In the genomic region with DNA sequence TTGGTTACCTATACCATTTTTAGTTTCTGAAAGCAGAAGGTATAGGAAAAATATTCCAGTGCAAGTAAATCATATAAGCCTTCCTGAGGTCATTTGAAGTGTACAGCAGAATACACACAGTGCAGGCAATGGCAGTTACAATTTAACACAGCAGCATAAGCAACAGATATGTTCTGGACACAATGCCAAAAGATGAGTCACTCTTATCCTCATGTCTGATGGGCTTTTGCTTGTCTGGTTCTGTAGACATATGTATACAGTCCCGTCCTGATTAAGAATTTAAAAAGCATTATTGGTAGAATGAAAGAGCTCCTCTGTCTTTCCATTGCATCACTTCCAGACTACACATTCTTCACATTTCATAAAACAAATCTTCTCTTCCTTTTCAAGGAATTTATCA, we compare ENCODE assay signal across 23 mouse cellular contexts.
DNase-seq lines count a peak whose midpoint lies in the region; ATAC-seq and TF ChIP-seq lines count a peak whose summit lies in the region.
"Had no signal": no experiment of that assay in that cellular context is flagged by ENCODE, and none has a peak within 500 bp of the region (broad histone marks: within the 10 kb centered on the region; RNA-seq: fewer than 3 reads in every experiment).

No protein-coding gene starts in this region.

- no peak for TF ChIP-seq CTCF in heart, postnatal 0 days (IDR thresholded peaks at IDR 0.05; ENCODE audit: low read depth)
- no peak for TF ChIP-seq CTCF in lung, postnatal 0 days (IDR thresholded peaks at IDR 0.05)
- TF ChIP-seq CTCF in brain, embryonic 14.5 days (IDR thresholded peaks at IDR 0.05; ENCODE audit: borderline replicate concordance, extremely low read depth, insufficient read depth, insufficient read length): no peak

- H3K27me3 ChIP-seq in heart, postnatal 0 days (ENCODE audit: control insufficient read depth, insufficient read depth, low read length): no peaks in the 10 kb centered on the region
- H3K27me3 ChIP-seq in lung, postnatal 0 days (replicated peaks; ENCODE audit: insufficient read depth, low read length): no peaks in the 10 kb centered on the region
- H3K27me3 ChIP-seq: embryonic facial prominence, embryonic 13.5 days had no signal

- no peak overlapping the region for H3K9ac ChIP-seq in heart, postnatal 0 days (replicated peaks; ENCODE audit: low read depth, low read length)
- no peak overlapping the region for H3K9ac ChIP-seq in lung, postnatal 0 days (replicated peaks; ENCODE audit: low read depth)
- H3K9ac ChIP-seq: embryonic facial prominence, embryonic 13.5 days had no signal

- peak; percentile 16 for DNase-seq in heart, postnatal 0 days (ENCODE audit: low spot score)
- no peak for DNase-seq in heart, adult 8-10 months (ENCODE audit: low spot score)
- peak; percentile 64 for DNase-seq in lung, postnatal 0 days (ENCODE audit: low spot score)
- no peak for DNase-seq in lung, postnatal 36 days
- peak; percentile 6 for DNase-seq in brain, embryonic 14.5 days (ENCODE audit: low read depth)
- no peak for DNase-seq in cerebellum, postnatal 25 days
- DNase-seq: adrenal gland, adult 2 months; B cell, adult 2 months; cerebellum, adult 9-11 months; gastrocnemius, postnatal 14 days; heart, adult 18-20 months; kidney, adult 2 months; kidney, postnatal 14 days; layer of hippocampus, postnatal 36 days; liver; lung, postnatal 4 days; retina, postnatal 1 day; thymus, postnatal 4 days had no signal

- no peak overlapping the region for H3K4me2 ChIP-seq in heart, postnatal 0 days (ENCODE audit: low read depth, low read length)
- no peak overlapping the region for H3K4me2 ChIP-seq in lung, postnatal 0 days (replicated peaks; ENCODE audit: low read depth, low read length)
- H3K4me2 ChIP-seq: embryonic facial prominence, embryonic 13.5 days had no signal

- WGBS in heart, postnatal 0 days: 22% methylated on average over 1 of the region's 1 CpGs
- 22% methylated on average over 1 of the region's 1 CpGs for WGBS in lung, postnatal 0 days

- no peak for TF ChIP-seq EP300 in heart, postnatal 0 days (IDR thresholded peaks at IDR 0.05; ENCODE audit: low read depth)
- no peak for TF ChIP-seq EP300 in lung, postnatal 0 days (IDR thresholded peaks at IDR 0.05)

- no peak for TF ChIP-seq POLR2A in brain, embryonic 14.5 days (IDR thresholded peaks at IDR 0.05; ENCODE audit: borderline replicate concordance, extremely low read depth, insufficient read depth, insufficient read length, poor library complexity, severe bottlenecking)

- H3K4me1 ChIP-seq in heart, postnatal 0 days (ENCODE audit: control insufficient read depth, insufficient read depth): no peaks in the 10 kb centered on the region
- H3K4me1 ChIP-seq in lung, postnatal 0 days (ENCODE audit: insufficient read depth, low read depth, low read length): no peaks in the 10 kb centered on the region
- H3K4me1 ChIP-seq: embryonic facial prominence, embryonic 13.5 days had no signal

- no peaks in the 10 kb centered on the region for H3K9me3 ChIP-seq in heart, postnatal 0 days (replicated peaks; ENCODE audit: control insufficient read depth, low read length)
- no peaks in the 10 kb centered on the region for H3K9me3 ChIP-seq in lung, postnatal 0 days (ENCODE audit: low read length)
- H3K9me3 ChIP-seq: embryonic facial prominence, embryonic 13.5 days; midbrain, embryonic 10.5 days had no signal

- H3K27ac ChIP-seq in heart, postnatal 0 days (ENCODE audit: low read depth): no peak overlapping the region
- H3K27ac ChIP-seq in lung, postnatal 0 days (ENCODE audit: low read length): no peak overlapping the region
- H3K27ac ChIP-seq: embryonic facial prominence, embryonic 13.5 days; layer of hippocampus, adult 2 months; midbrain, embryonic 10.5 days had no signal

- ATAC-seq in heart, postnatal 0 days (ENCODE audit: insufficient read depth, low read depth): peak; percentile 39
- ATAC-seq in lung, postnatal 0 days: peak; percentile 48
- no peak for ATAC-seq in megakaryocyte, adult 5-6 weeks (ENCODE audit: poor library complexity, severe bottlenecking)
- ATAC-seq: hindbrain, embryonic 16.5 days had no signal

- no peak overlapping the region for H3K4me3 ChIP-seq in heart, postnatal 0 days (ENCODE audit: low read depth, low read length)
- H3K4me3 ChIP-seq in lung, postnatal 0 days (ENCODE audit: low read depth, low read length): no peak overlapping the region
- H3K4me3 ChIP-seq: embryonic facial prominence, embryonic 13.5 days; layer of hippocampus, adult 2 months; midbrain, embryonic 10.5 days had no signal

- H3K36me3 ChIP-seq in heart, postnatal 0 days (replicated peaks; ENCODE audit: control insufficient read depth, insufficient read depth, low read length): no peaks in the 10 kb centered on the region
- no peaks in the 10 kb centered on the region for H3K36me3 ChIP-seq in lung, postnatal 0 days (ENCODE audit: insufficient read depth, low read length)
- H3K36me3 ChIP-seq: embryonic facial prominence, embryonic 13.5 days; midbrain, embryonic 10.5 days had no signal

Comparison
In these comparisons a context has a peak if more than half of its experiments do, and no peak if none do; other contexts are left out.
1. DNase-seq: peak in heart, postnatal 0 days (single experiment), lung, postnatal 0 days (single experiment) and brain, embryonic 14.5 days (single experiment); none in heart, adult 8-10 months (single experiment), lung, postnatal 36 days (single experiment) and cerebellum, postnatal 25 days (0 of 2).